Mouse (Mus musculus) colon, adult 2 months (tissue): Measurements from ENCODE around the gene Mog. TPM values are rescaled to one million over a fixed set of nuclear protein-coding genes. Genes with fewer than 3 reads are reported as not detected.

ENCODE experiments used
- polyA plus RNA-seq: library from polyadenylated mRNA; depleted of rRNA; stranded (reverse); fragments of >200 nt; gene quantifications from 2 replicates; pipeline ENCODE4 v1.2.3, GENCODE M21; 2012; rRNA removed

The Mog gene
- polyA plus RNA-seq, result not detected in 2 replicates

GRCm38 (mm10) chr17:37022628-37023576 lies at the start of gene Mog:
TSS of gene Mog (minus strand) at chr17:37023398.

GRCm38 (mm10) chr17:37045611-37046311 lies 22.6 kb upstream of the Mog start, which contains the start of gene Gabbr1:
TSS of gene Gabbr1 (plus strand) at chr17:37045966.

GRCm38 (mm10) chr17:37000863-37001262 lies 22.3 kb downstream of the Mog start, which contains the start of gene Zfp57:
TSS of gene Zfp57 (plus strand) at chr17:37001163.

GRCm38 (mm10) chr17:36989437-36989836 lies 33.8 kb downstream of the Mog start, which contains the start of gene H2-M5:
TSS of gene H2-M5 (minus strand) at chr17:36989537.

GRCm38 (mm10) chr17:36981221-36981813 lies 41.9 kb downstream of the Mog start, which contains the start of gene 2410137M14Rik:
TSS of gene 2410137M14Rik (minus strand) at chr17:36981237.

Other genes starting within 250 kb of the Mog start
- not detected in 2 replicates for gene H2-M10.6, start 211.2 kb downstream of the Mog start, polyA plus RNA-seq
- gene Trim26, start 186.3 kb downstream of the Mog start, polyA plus RNA-seq, result 36.0 and 41.7 TPM in 2 replicates
- 6.8 and 15.1 TPM in 2 replicates for gene Trim15, start 156.2 kb downstream of the Mog start, polyA plus RNA-seq
- gene Trim10, start 153.8 kb downstream of the Mog start, polyA plus RNA-seq, result not detected in 2 replicates
- 14.6 and 18.9 TPM in 2 replicates for gene Trim40, start 133.3 kb downstream of the Mog start, polyA plus RNA-seq
- 18.0 and 23.9 TPM in 2 replicates for gene Trim31, start 125.3 kb downstream of the Mog start, polyA plus RNA-seq
- 38.9 and 42.9 TPM in 2 replicates for gene Rnf39, start 80.5 kb downstream of the Mog start, polyA plus RNA-seq
- 45.1 and 56.4 TPM in 2 replicates for gene Ppp1r11, start 71.7 kb downstream of the Mog start, polyA plus RNA-seq
- 19.3 and 25.8 TPM in 2 replicates for gene Znrd1, start 64.8 kb downstream of the Mog start, polyA plus RNA-seq
- gene Znrd1as, start 64.8 kb downstream of the Mog start, polyA plus RNA-seq, result 1.1 and 1.2 TPM in 2 replicates
- not detected in 2 replicates for gene 2410137M14Rik, start 42.2 kb downstream of the Mog start, polyA plus RNA-seq
- gene H2-M5, start 33.9 kb downstream of the Mog start, polyA plus RNA-seq, result 0.28 TPM in 1 of 2 replicates, not detected in the other
- 1.7 and 1.9 TPM in 2 replicates for gene Zfp57, start 22.2 kb downstream of the Mog start, polyA plus RNA-seq
- 20.3 and 20.6 TPM in 2 replicates for gene Gabbr1, start 22.6 kb upstream of the Mog start, polyA plus RNA-seq
- not detected in 2 replicates for gene Olfr90, start 65.1 kb upstream of the Mog start, polyA plus RNA-seq
- not detected in 2 replicates for gene Olfr91, start 74.9 kb upstream of the Mog start, polyA plus RNA-seq
- not detected in 2 replicates for gene Olfr92, start 96.7 kb upstream of the Mog start, polyA plus RNA-seq
- gene Olfr93, start 138.1 kb upstream of the Mog start, polyA plus RNA-seq, result not detected in 2 replicates
- 0.21 and 0.38 TPM in 2 replicates for gene Ubd, start 170.5 kb upstream of the Mog start, polyA plus RNA-seq
- gene Olfr94, start 177.6 kb upstream of the Mog start, polyA plus RNA-seq, result not detected in 2 replicates
- gene Olfr95, start 189.7 kb upstream of the Mog start, polyA plus RNA-seq, result not detected in 2 replicates
- gene Olfr96, start 196.7 kb upstream of the Mog start, polyA plus RNA-seq, result not detected in 2 replicates
- gene Olfr97, start 213.9 kb upstream of the Mog start, polyA plus RNA-seq, result not detected in 2 replicates
- gene Olfr98, start 240.4 kb upstream of the Mog start, polyA plus RNA-seq, result not detected in 2 replicates
- gene H2-M3, start 246.8 kb upstream of the Mog start, polyA plus RNA-seq, result 7.4 and 7.7 TPM in 2 replicates